Mouse (Mus musculus) cerebellum, adult 11-12 months (tissue): Measurements from ENCODE around the gene Ppm1h.

ENCODE experiments used
- DNase-seq: peaks from one replicate; pipeline ENCODE4 v3.0.0; 2022

Ppm1h gene

GRCm38 (mm10) chr10:122861696-122862385 is 183.3 kb downstream of the Ppm1h start:
- no peak for DNase-seq

- no peak for DNase-seq
Measured at GRCm38 (mm10) chr10:122862386-122863023, 183.9 kb downstream of the Ppm1h start.

GRCm38 (mm10) chr10:122869865-122870503 is 191.4 kb downstream of the Ppm1h start:
- DNase-seq, result no peak

- DNase-seq, result no peak
Measured at GRCm38 (mm10) chr10:122870848-122871494, 192.4 kb downstream of the Ppm1h start.

DNA sequence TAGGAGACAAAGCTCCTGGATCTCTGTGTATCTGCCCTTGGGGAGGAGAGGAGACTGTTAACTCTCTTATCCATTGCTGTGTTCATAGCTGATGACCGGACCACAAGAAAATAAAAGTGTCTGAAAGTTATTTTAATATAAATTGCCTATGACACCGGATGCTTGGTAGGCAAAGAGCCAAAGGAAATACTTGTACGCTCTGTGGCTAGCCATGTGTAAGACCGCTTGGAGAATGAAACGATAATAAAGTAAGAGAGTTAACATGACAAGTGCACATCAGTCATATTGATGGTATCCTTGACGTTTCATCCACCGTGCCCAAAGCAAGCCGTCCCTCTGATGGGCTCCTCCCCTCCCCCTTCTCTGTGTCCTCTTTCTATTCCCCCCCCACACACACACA is 194.2 kb downstream of the Ppm1h start:
- no peak for DNase-seq

- no peak for DNase-seq
Measured at GRCm38 (mm10) chr10:122876964-122877363, 198.4 kb downstream of the Ppm1h start.

GRCm38 (mm10) chr10:122877436-122877835 is 198.9 kb downstream of the Ppm1h start:
- DNase-seq, result peak; percentile 66

DNA sequence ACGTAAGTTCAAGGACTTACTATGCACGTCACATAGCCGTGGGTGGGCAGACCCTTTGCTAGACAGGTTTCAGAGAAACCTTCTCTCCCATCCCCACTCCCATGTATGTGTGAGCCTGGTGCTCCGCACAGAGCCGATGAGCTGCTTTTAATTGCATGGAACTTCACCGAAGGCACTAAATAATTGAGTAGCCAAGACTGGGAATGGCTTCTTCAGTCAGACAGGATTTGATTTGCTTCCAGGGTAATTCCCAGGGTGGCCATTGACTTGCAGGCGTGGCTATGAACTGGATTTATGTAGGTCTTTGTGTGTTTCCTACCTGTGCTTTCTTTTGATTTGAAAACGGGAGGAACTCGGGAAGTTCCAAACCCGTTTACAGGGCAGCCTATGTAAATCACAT is 202.9 kb downstream of the Ppm1h start:
- DNase-seq, result no peak

DNA sequence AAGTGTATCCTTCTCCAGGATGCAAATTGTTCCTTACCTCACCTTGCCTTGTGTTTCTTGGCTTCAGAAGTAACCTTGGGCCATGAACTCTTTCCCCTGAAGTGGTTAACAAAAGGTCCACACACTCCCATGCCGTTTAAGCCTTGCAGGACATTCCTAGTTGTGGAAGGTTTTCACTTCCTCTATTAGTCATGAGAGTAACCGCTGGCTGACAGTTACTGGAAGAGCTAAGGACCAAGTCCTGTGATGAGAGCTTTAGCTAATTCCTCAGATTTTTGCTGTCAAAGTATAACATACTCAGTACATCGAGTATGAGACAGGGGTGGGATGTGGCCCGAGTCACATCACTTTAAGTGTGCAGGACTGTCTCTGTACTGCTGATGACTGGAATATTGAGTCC is 204.1 kb downstream of the Ppm1h start:
- DNase-seq, result no peak

GRCm38 (mm10) chr10:122883823-122884743 is 205.5 kb downstream of the Ppm1h start:
- peak; percentile 89 for DNase-seq

GRCm38 (mm10) chr10:122885301-122885700 is 206.7 kb downstream of the Ppm1h start:
- DNase-seq, result peak; percentile 39

- DNase-seq, result peak; percentile 70
Measured at GRCm38 (mm10) chr10:122886055-122886915, 207.7 kb downstream of the Ppm1h start.

GRCm38 (mm10) chr10:122886916-122887527 is 208.5 kb downstream of the Ppm1h start:
- DNase-seq, result no peak

GRCm38 (mm10) chr10:122887528-122888183 is 209.1 kb downstream of the Ppm1h start:
- DNase-seq, result peak; percentile 67

DNA sequence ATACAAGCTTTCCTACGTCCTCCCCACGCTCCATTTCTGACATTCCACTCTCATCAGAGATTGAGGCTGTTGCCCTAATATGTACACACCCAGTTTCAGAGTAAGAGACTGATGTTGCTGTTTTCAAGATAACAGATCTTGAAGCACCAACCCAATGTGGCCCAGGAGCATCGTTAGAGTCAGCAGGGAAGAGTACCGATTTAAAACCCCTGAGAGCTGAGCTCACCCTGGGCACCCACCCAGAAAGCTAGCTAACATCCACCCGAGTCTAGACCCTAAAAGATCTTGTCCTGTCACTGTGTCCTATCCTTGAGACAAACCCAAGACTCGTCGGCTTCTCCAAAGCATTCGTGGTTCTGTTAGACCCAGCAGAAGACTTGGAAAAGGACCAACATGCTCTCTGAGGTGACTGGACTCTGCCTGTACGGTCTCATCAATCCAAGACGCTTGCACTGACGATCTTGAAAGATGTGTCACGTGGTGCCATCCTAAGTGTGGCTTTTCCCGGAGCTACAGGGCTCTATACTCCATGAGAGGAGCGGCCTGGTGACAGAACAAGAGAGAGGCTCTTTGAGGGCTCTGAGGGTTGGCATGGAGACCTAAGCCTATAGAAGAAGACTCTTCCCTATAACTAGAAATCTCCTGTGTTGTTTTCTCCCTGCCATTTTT is 212.3 kb downstream of the Ppm1h start:
- DNase-seq, result no peak

GRCm38 (mm10) chr10:122891461-122891860 is 212.9 kb downstream of the Ppm1h start:
- no peak for DNase-seq

DNA sequence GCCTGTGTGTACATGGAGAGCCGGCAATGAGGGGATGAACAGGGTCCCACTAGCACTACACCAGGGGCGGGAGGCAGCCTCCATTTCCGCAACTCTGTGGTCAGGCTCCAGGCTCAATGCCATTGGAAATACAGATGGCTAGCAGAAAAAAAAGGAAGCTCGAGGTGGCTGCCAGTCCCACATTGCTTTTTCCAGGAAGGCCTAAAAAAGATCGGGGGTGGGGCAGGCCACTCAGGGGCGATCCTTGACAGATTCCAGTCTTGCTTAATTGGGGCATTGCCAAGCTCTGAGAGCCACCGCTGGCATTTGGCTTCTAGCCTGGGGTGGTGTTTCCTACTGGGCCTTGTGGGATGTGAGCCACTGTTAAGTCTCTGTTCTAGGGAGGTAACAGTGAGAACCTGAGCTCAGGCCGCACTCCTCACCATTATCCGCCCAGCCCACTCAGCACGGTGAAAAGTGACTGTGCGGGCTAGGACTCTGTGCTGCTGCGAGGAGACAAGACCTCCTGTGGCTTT is 216.1 kb downstream of the Ppm1h start:
- DNase-seq, result peak; percentile 88

GRCm38 (mm10) chr10:122895121-122895770 is 216.7 kb downstream of the Ppm1h start:
- peak; percentile 70 for DNase-seq

DNA sequence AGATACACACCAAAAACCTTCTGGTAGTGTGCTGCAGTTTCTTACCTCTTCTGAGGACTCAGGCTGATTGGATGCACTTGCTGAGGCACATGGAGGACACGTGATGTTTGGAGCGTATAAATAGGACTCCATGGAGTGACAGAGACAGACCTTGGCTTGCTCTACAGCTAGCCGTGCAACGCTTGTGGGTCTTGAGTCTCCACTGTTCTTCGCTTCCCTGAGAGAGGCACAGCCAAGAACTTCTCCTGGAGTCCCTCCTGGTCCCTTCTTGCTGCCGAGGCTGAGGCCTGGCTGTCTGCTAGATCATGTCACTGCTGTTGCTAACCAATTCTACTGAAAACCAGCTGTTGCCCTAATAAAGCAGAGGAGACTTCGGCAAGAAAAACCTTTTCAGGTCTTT is 221.4 kb downstream of the Ppm1h start:
- DNase-seq, result no peak
